Mouse (Mus musculus): ENCODE results near the gene R3hcc1l.

R3hcc1l gene

GRCm38 (mm10) chr19:42539414-42540189, 21.0 kb downstream of the R3hcc1l start:
- intact Hi-C loops (cut with DNase I) = loop anchor here (5.0 to 10.0 kb wide), 2 partner anchors 118 to 205 kb away; no protein-coding TSS in a partner anchor

DNA sequence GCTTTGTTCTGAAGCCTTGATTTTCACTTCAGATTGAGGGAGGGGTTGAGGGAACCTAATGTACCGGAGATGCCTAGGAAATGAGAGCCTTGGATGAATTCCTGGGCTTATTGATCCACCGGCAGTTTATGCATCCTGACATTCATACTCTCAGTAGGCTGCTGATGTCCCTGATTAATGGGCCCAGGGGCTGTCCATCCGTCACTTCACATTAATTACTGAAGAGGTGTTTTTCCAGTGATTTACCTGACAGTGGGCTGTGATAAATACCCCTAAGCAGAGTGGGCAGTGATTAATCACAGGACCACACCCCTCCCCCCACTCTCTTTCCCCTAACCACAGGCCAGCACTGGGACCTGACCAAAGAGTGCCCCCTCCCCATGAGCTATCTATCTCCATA, 22.1 kb downstream of the R3hcc1l start:
- intact Hi-C loops (cut with DNase I) = no loop called here

DNA sequence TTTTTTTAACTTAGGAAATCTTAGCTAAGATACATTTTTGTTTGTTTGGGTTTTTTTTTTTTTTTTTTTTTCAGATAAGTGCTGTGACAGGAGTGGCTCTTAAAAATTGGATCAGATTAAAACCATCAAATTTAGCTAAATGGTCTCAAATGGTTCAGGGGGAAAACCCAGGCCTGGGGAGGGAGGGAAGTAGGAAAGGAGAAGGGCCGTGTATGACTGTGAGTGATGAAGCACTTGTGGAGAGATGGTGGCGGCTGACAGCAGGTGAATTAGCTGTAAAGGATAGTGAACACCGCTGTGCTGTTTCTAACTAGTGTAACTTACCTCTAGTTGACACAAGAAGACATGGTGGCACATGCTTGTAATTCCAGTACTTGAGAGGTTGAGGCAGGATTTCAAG, 40.1 kb downstream of the R3hcc1l start:
- intact Hi-C loops (cut with DNase I) = no loop called here

- intact Hi-C loops (cut with DNase I) = no loop called here
Measured at GRCm38 (mm10) chr19:42561991-42562390, 43.4 kb downstream of the R3hcc1l start.

GRCm38 (mm10) chr19:42562981-42563380, 44.4 kb downstream of the R3hcc1l start:
- intact Hi-C loops (cut with DNase I) = no loop called here

DNA sequence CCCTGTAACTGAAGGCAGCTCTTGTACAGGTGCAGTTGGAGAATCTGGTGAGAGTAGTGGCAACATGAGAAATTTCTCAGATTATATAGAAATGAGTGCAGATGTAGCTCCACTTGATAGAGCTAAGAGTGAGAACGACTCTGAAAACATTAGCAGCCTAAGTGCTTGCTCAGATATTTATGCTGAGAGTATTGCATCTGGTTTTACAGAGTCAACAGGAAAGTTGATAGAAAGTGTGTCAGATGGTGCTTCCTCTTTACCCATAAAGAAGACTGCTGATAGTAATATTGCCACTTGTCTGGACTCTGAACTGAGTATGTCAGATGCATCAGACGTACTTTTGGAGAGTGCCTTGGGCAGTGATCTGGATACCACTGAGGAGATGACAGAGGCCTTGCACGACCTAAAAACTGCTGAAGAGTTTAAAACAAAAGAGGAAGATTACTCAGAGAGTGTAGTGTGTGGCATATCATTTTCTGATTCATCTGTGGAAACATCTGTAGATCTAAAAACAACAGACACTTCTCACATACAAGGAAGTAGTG, 45.2 kb downstream of the R3hcc1l start:
- intact Hi-C loops (cut with DNase I) = no loop called here

DNA sequence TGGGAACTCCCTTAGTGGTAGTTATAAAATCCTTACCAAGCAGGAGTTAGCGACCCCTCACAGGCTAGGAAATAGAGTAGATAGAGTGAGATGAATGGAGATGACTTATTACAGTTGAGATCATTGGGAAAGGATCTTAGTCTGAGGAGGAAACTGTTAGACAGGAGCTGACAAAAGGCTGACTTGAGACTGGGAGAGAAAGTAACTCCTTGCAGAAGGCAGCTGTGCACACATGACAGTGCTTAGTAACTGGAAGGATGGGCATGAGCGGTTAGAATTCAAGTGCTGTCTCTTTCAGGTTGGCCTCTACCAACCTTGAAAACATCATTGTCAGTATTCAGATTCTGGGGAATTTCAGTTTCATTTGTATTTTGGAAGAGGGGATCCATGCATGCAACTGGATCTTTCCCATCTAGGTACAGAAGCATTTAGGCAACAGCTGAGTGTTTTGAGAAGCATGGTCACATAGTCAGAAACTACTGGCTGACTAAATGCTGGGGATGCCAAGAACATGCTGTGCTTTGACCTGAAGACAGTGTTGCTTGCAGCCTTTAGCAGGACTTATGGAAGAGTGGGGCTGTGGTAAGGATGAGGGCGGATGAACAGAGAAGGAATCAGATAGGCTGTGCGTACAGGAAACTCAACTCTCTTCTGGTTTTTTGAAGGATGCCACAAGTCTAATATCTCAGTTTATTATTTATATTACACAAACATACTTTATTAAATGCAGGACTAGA, 47.9 kb downstream of the R3hcc1l start:
- intact Hi-C loops (cut with DNase I) = no loop called here

GRCm38 (mm10) chr19:42567020-42567419, 48.5 kb downstream of the R3hcc1l start:
- intact Hi-C loops (cut with DNase I) = no loop called here

DNA sequence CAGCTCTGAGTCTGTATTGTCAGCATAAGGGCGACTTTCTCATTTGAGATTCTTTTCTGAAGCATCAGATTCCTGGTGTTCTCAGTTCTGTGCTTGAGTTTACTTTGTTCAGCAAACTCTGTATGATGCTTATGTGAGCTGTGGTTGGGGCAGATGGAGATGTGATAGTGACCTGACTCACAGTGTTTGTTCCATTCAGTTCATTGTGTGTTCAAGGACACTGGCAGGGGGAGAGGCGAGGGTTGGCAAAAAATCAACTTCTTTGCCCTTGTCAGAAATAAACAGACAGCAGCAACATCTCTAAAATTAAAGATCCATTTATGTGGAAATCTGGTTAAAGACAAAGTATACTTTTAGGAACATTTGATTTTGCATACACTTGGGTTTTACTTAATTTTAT, 50.5 kb downstream of the R3hcc1l start:
- intact Hi-C loops (cut with DNase I) = no loop called here

DNA sequence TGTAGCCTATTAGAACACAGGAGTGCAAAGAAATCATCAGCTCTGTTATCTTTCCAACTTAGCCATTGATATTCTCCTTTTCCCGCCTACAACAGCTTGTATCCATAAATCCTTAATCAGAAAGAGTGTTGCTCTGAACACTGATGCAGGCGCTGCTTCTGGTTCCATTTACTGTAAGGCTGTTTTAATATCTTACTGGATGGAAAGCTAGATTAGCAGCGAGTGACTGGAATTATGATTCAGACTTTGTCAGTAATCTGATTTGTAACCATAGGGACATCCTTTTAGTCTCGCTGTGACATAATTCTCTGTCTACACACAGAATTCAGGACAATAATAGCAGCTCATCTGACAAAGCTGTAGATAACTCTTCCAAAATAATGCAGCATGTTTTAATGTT, 52.7 kb downstream of the R3hcc1l start:
- intact Hi-C loops (cut with DNase I) = no loop called here

DNA sequence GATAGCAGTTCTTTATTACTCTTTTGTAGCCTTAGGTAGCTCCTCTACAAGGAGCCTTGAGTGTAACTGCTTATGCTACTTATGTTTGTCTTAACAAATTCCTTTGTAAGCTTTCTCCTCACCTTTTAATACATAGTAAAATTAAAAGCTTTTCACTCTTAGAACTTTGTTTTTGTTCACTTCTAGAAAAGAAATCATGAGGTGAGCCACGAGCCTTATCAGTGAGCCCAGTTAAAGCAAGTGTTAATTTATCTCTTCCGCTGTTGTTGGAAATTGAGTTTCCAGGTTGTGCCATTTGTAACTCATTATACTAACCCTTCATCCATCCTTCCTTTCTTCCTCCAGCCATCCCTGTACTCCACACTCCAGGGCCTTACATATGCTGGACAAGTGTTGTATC, 56.8 kb downstream of the R3hcc1l start:
- intact Hi-C loops (cut with DNase I) = no loop called here

- intact Hi-C loops (cut with DNase I) = no loop called here
Measured at GRCm38 (mm10) chr19:42576856-42577255, 58.3 kb downstream of the R3hcc1l start.

DNA sequence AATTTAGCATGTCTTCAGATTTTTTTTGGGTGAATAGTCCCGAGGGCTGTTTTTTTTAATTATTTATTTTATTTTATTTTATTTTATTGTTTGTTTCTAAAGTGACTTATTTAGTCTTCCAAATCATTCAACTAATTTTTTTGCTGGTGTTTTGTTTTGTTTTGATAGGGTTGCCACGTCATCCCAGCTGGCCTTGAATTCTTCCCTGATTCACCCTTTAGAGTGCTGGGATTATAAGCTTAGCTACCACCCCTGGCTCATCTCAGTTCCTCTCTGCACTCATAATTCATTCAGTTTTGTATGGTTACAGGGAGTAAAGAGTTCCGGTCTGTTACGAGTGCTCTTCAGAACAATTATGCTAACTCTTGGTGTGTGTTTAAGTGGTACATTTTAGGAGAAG, 60.1 kb downstream of the R3hcc1l start:
- intact Hi-C loops (cut with DNase I) = no loop called here

DNA sequence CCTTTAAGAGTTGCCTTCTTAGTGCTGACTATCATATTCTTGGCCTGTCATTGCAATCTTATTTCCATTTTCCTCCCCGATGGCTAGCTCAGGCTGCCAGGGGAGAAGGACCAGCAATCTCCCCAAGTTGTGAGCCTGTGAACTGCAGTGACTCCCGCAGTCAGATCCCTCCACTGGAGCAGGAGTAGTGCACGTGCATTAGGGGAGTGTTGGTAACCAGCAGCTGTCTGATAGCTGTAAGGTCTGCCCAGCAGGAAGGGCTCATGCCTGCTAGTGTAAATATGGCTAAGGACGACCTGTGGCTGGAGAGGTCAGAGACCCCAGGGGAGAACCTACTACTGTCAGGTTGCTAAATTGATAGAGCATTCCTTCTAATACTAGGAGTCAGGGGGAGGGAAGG, 62.1 kb downstream of the R3hcc1l start:
- intact Hi-C loops (cut with DNase I) = loop anchor here (10.0 kb wide), 1 partner anchor 194 kb away; the partner anchor contains the start of gene Hps1

GRCm38 (mm10) chr19:42582811-42583370, 64.3 kb downstream of the R3hcc1l start:
- intact Hi-C loops (cut with DNase I) = loop anchor here (10.0 kb wide), 1 partner anchor 192 kb away; the partner anchor contains the start of gene Hps1

DNA sequence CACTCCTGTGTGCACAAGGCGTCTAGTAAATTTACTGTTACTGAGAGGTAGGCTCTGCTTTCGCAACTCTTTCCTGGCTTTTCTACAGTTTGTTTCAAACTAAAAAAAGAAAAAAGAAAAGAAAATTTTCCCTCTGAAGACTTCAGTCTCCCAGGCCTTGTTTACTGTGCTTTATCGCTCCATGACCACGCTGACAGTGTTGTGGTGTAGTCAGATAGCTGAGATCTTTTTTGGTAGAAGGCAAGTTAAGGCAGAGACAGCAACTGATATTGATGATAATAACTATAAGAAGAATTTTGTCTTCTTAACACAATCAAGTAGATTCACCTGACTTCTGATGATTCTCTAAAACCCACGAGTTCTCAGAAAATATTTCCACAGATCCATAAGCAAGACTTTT, 65.1 kb downstream of the R3hcc1l start:
- intact Hi-C loops (cut with DNase I) = loop anchor here (10.0 kb wide), 1 partner anchor 191 kb away; the partner anchor contains the start of gene Hps1

- intact Hi-C loops (cut with DNase I) = loop anchor here (10.0 kb wide), 1 partner anchor 191 kb away; the partner anchor contains the start of gene Hps1
Measured at GRCm38 (mm10) chr19:42584188-42584587, 65.6 kb downstream of the R3hcc1l start.

DNA sequence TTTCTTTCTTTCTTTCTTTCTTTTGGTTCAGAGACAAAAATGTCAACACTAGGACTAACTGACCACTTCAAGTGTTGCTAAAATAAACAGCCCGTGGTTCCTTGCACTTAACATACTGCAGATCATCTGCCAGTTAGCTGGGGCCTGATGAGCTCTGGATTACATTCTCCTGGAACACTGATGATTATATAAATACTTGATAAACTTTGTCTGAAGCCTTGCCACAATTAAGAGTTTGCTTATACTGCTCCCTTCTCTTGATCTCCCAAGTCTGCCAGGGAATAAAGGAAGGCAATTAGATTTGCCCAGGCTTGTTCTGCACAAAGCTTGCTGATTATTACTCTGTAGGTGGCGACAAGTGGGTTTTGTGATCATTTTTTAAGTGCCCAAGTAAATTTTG, 69.1 kb downstream of the R3hcc1l start:
- intact Hi-C loops (cut with DNase I) = loop anchor here (2.0 to 10.0 kb wide), 3 partner anchors 69 to 187 kb away; partner anchors contain the start of gene Hps1

DNA sequence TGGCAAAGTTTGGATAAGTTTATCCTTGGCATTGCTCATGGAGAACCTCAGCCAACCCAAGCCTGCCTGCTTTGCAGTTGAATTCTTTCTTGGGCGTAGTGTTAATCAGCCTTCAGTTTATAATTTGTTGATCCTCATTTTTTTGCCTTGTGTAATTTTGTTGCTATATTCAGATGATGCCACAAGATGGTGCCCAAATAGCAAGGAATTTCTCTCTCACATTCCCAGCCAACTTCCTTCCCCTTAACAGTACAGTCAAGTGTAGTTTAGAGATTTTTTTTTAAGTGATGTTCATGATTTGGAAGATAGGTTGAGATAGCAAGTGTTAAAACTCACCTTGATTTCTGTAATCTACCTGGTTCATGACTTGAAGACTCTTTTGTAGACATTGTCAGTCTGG, 70.7 kb downstream of the R3hcc1l start:
- intact Hi-C loops (cut with DNase I) = loop anchor here (2.0 to 10.0 kb wide), 3 partner anchors 68 to 186 kb away; partner anchors contain the start of gene Hps1

DNA sequence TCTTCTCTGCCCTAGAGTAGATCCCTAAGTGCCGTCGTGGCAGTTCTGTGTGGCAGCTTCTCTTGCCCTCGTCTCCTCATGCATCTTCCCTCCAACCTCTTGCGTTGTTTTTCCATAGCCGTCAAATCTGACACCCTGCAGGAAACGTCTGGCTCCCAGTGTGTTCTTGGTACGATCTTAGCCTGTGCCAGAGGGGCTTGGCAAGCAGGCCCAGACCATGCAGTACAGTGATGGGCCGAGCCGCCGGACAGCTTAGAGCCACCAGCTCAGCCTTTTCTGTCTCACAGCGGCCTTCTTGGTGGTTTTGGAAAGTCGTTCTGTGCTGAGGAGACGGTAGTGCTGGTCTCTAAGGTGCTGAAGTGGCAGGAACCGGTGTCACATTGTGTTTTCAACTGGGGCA, 73.0 kb downstream of the R3hcc1l start:
- intact Hi-C loops (cut with DNase I) = no loop called here

DNA sequence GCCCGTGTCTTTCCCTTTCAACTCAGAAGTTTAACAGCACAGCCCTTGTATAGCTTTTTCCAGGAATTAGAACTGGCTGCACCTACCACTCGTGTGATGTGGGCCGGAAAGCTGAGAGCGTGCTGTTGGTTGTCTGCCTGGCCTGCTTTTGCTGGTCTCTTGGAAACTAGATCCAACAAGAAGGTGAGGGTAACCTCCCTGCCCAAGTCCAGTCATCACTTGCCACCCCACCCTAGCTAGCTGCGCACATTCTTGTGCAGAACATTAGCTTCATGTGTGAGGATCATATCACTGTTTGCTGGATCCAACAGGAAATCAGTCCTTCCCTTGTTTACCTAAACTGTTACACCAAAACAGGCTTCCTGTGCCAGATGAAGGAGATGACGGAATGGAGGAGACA, 74.9 kb downstream of the R3hcc1l start:
- intact Hi-C loops (cut with DNase I) = no loop called here

DNA sequence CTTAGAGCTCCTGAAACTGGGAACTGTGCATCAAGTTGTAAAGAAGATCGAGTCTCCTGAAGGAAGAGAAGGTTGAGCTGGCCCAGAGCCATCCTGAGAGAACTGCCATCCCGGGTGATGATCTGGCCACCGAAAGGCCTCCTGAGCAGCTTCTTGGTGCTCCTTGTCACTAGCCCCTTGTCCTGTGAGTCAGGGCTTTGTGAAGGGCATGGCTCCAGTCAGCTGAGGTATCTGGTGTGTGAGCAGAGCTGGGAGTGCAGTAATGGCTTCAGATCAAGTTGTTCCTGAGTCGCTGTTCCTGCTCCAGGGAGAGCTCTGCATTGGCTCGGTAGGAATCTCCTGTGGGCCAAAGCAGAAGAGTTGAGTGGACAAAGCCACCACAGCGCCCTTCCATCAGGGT, 76.5 kb downstream of the R3hcc1l start:
- intact Hi-C loops (cut with DNase I) = no loop called here

Data from adrenal gland (tissue).